Mouse (Mus musculus) liver, adult 2 months (tissue): Measurements from ENCODE around the gene Ackr2. TPM values are rescaled to one million over a fixed set of nuclear protein-coding genes. Genes with fewer than 3 reads are reported as not detected.

ENCODE experiments used
- DNase-seq: peaks from one replicate; pipeline ENCODE4 v3.0.0-alpha.2; 2011; ENCODE audit warnings: low read depth, low spot score; ENCODE audit errors: extremely low read depth
- H3K27ac ChIP-seq: fragments of 200-500 bp; replicated peaks from 2 replicates; pipeline ENCODE4 v1.5.1; 2012; ENCODE audit warnings: low read depth, mild to moderate bottlenecking, control low read depth, inconsistent platforms, low read length; ENCODE audit not compliant: insufficient read depth
- H3K27me3 ChIP-seq: fragments of 200-500 bp; 2 replicates; pipeline ENCODE4 v1.6.1; 2012; ENCODE audit warnings: mild to moderate bottlenecking, moderate library complexity, low read length, inconsistent platforms; ENCODE audit not compliant: control insufficient read depth, insufficient read depth
- H3K36me3 ChIP-seq: fragments of 200-500 bp; 2 replicates; pipeline ENCODE4 v1.6.1; 2012; ENCODE audit warnings: low read length, inconsistent platforms; ENCODE audit not compliant: control insufficient read depth, insufficient read depth
- H3K4me1 ChIP-seq: fragments of 200-500 bp; 2 replicates; pipeline ENCODE4 v1.6.1; 2011; ENCODE audit warnings: low read length; ENCODE audit not compliant: control insufficient read depth, insufficient read depth
- H3K4me3 ChIP-seq: fragments of 200-500 bp; 2 replicates; pipeline ENCODE4 v1.5.1; 2011; ENCODE audit warnings: low read depth, mild to moderate bottlenecking, control low read depth, low read length, moderate library complexity; ENCODE audit not compliant: insufficient read depth
- H3K79me2 ChIP-seq: fragments of 200-500 bp; 2 replicates; pipeline ENCODE4 v1.6.1; 2012; ENCODE audit warnings: inconsistent platforms, mild to moderate bottlenecking, low read length, moderate library complexity; ENCODE audit not compliant: control insufficient read depth, insufficient read depth
- H3K9ac ChIP-seq: fragments of 200-500 bp; 2 replicates; pipeline ENCODE4 v1.6.1; 2012; ENCODE audit warnings: low read depth, mild to moderate bottlenecking, control low read depth, inconsistent platforms, low read length
- CTCF ChIP-seq: fragments of 200-500 bp; IDR thresholded peaks from 2 replicates; pipeline ENCODE4 v1.5.1; 2011; ENCODE audit warnings: low read depth, low read length, control low read depth
- POLR2A ChIP-seq: fragments of 200-500 bp; IDR thresholded peaks from 2 replicates; pipeline ENCODE4 v1.6.1; 2011; ENCODE audit warnings: low read length, control low read depth; ENCODE audit not compliant: insufficient read depth; ENCODE audit errors: extremely low read depth
- WGBS: fragments of 180-500 bp; shearing (Covaris S2); methylation state at CpG from one replicate; pipeline ENCODE4 v1.1.7; 2018; 5-methylcytosine and 5-hydroxymethylcytosine counted together
- polyA plus RNA-seq: library from polyadenylated mRNA; depleted of rRNA; stranded (reverse); fragments of >200 nt; gene quantifications from 2 replicates; pipeline ENCODE4 v1.2.3, GENCODE M21; 2012; rRNA removed
- total RNA-seq: library from RNA; depleted of rRNA; stranded (reverse); fragments of >200 nt; gene quantifications from 2 replicates; pipeline ENCODE4 v1.2.3, GENCODE M21; 2014; rRNA removed

The Ackr2 gene
- total RNA-seq, result 1.6 and 2.3 TPM in 2 replicates
- polyA plus RNA-seq, result 1.4 and 2.4 TPM in 2 replicates

DNA sequence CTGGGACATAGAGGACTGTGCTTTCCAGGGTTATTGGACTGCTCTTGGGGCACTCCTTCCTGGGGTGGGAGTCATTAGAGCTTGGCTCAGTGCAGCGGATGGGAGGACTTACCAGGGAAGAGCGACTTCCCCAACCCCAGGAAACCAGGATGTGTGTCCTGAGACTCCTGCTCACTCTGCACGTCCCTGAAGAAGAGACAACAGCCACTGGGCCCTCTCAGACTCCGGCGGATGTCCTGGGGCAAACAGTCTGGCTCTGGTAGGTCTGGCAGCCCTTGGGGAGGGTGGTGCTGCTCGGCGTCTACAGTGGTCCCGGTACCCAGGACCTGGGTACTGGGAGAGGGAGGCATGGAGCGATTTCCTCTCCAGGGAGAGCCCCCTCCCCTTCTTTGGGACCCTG is at the start of gene Ackr2:
Ackr2 (plus strand) TSS at position 111 of the 400 bp plus-strand sequence.
- Histone ChIP-seq H3K27me3 (no peaks in the 10 kb centered on the region), H3K27ac (0 out of 2 replicates have a peak within 1 kb of the TSS, but pooled peaks have one; percentile 4), H3K4me1 (peaks cover 17% of the 10 kb centered on the region), H3K36me3 (no peaks in the 10 kb centered on the region), H3K9ac (no peak within 1 kb of the TSS), H3K79me2 (no peaks in the 10 kb centered on the region), H3K4me3 (peak within 1 kb of the TSS; percentile 17; the same call in 1 of the 2 replicates)
- WGBS, result 84% methylated on average over 9 of the region's 9 CpGs
- TF ChIP-seq CTCF (no peak), POLR2A (no peak)
- DNase-seq, result no peak

DNA sequence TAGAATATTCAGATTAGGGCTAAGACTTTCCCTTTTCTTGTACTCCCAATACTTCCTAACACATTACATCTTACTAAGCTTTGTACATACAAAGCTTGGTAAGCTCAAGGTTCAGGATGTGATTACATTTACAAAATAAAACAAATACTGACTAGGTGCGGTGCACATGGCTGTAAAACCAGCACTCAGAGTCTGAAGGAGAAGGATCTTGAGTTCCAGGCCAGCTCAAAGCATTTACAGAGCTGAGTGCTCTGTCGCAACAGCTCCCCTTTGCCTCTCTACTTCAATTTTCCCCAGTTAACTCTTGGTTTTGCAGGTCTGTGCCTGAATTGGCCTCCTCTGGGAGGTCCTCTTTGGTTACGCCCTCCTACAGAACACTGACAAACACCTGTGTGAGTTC is 43.9 kb upstream of the Ackr2 start:
- TF ChIP-seq CTCF (no peak), POLR2A (no peak)
- no peak overlapping the region for H3K4me3 ChIP-seq
- H3K4me1 ChIP-seq, result peaks cover 11% of the 10 kb centered on the region
- 43% methylated on average over 3 of the region's 3 CpGs for WGBS
- no peak overlapping the region for H3K9ac ChIP-seq
- peak; percentile 53 for DNase-seq
- H3K36me3 ChIP-seq, result peaks cover 22% of the 10 kb centered on the region
- H3K79me2 ChIP-seq, result peaks cover 3% of the 10 kb centered on the region; the same call in 1 of the 2 replicates
- H3K27ac ChIP-seq, result peak overlapping the region; percentile 3; the same call in 1 of the 2 replicates
- H3K27me3 ChIP-seq, result no peaks in the 10 kb centered on the region

DNA sequence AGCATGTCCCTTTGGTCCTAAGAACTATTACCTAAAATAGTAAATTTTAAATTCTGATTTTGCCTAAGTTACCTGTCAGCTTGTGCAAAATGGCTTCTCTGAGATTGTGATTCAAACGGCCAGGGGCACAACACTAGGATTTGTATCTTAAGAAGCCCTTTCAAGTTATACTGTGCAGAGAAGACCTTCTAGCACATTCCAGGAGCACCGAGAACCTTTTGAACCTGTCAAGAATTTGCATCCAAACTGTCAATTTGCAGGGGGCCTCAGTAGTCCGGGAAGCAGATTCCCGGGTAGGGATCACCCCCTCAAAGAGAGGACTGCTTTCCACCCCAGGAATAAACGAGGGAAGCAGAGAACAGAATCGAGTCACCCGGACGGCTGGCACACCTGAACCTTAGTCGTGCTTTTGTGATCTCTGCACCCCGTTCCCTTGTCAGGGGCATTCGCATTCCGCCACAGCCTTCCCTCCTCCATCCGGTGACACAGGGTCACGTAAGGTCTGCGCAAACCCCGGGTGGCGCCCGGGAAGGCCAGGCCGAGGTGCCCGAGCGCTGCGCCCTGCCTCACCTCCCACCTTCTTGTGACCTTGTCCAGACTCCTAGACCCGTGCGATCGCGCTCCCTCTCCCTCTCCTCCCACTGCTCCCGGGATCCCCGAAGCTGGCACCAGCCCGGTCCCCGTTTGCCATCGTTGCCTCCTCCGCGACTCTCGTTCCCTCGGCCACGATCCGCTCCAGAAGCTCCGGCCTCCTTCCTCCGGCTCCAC is 41.3 kb upstream of the Ackr2 start:
- H3K36me3 ChIP-seq, result peaks cover 9% of the 10 kb centered on the region
- H3K4me3 ChIP-seq, result peak overlapping the region; percentile 93
- H3K27ac ChIP-seq, result peak overlapping the region; percentile 94
- peak overlapping the region; percentile 96 for H3K9ac ChIP-seq
- H3K27me3 ChIP-seq, result no peaks in the 10 kb centered on the region
- peaks cover 11% of the 10 kb centered on the region for H3K4me1 ChIP-seq
- under 1% methylated on average over 38 of the region's 39 CpGs for WGBS
- H3K79me2 ChIP-seq, result peaks cover 3% of the 10 kb centered on the region; the same call in 1 of the 2 replicates
- peak; percentile 77 for DNase-seq
- TF ChIP-seq CTCF, result no peak
- TF ChIP-seq POLR2A, result no peak

DNA sequence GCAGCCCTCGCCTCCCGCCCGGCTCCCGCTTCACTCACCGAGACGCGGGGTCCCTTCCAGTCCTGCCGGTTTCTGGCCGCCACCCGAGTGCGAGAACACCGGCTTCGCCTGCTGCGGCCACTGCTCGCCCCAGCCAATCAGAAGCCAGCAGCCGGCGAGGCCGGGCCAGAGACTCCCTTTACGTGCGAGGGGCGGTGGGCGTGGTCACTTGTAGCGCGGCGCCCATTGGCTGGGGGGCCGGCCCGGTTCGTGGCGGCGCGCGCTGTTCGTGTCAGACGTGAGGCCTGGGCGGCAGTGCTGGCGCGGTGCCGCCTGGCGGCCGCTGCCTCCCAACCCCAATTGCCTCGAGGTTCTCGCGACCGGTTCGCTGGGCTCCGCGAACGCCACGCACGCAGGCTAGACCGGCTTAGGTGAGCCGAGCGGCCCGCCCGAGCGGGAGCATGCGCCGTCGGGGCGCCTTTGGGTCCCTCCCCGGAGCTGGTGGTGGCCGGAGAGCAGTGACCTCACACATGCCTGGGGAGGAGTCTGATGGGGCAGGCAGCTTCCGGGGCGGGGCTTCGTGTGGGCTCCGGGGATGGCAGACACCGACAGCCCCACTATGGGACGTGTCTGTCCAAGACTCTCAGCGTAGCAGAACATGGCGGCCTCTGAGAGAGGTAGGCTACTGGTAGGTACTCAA is 40.5 kb upstream of the Ackr2 start:
- Histone ChIP-seq H3K4me3 (peak overlapping the region; percentile 93), H3K79me2 (peaks cover 3% of the 10 kb centered on the region; the same call in 1 of the 2 replicates), H3K27me3 (no peaks in the 10 kb centered on the region), H3K9ac (peak overlapping the region; percentile 97), H3K4me1 (peaks cover 11% of the 10 kb centered on the region), H3K27ac (peak overlapping the region; percentile 98), H3K36me3 (peaks cover 2% of the 10 kb centered on the region; the same call in 1 of the 2 replicates)
- DNase-seq, result peak; percentile 84
- WGBS, result under 1% methylated on average over 70 of the region's 70 CpGs
- TF ChIP-seq POLR2A (peak; percentile 85), CTCF (no peak)

DNA sequence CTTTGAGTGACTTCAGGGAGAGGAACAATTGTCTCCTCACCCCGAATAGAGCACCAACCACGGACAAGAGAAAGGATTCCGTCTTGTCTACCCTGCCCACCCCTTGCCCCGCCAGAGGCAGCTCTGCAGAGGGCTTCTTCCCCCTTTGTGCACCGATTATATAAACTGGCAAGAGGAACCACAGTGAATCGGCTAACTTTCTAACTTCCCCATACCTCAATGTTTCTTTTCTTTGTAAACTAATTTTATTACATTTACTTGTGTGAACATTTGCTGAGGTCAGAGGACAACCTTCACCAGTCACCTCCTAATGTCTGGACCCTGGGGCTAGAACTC is 40.0 kb upstream of the Ackr2 start, which contains the start of gene Higd1a:
Higd1a (minus strand) TSS at position 210 of the 336 bp plus-strand sequence.
- peaks cover 11% of the 10 kb centered on the region for H3K4me1 ChIP-seq
- no peaks in the 10 kb centered on the region for H3K36me3 ChIP-seq
- H3K9ac ChIP-seq, result peak within 1 kb of the TSS; percentile 97
- peaks cover 3% of the 10 kb centered on the region; the same call in 1 of the 2 replicates for H3K79me2 ChIP-seq
- peak within 1 kb of the TSS; percentile 98 for H3K27ac ChIP-seq
- DNase-seq, result no peak
- TF ChIP-seq CTCF (no peak), POLR2A (no peak)
- WGBS, result 1% methylated on average over 6 of the region's 6 CpGs
- no peaks in the 10 kb centered on the region for H3K27me3 ChIP-seq
- peak within 1 kb of the TSS; percentile 93 for H3K4me3 ChIP-seq
